Mouse (Mus musculus) embryonic facial prominence, embryonic 13.5 days (tissue): ENCODE data around the gene Rps11. TPM values are rescaled to one million over a fixed set of nuclear protein-coding genes. Genes with fewer than 3 reads are reported as not detected.
A peak's percentile ranks its signal among the peaks of the same experiment; 100 is the strongest.
"Not testable (repeated sequence)": the region's sequence is repeated elsewhere in the genome, so short reads cannot be mapped to it uniquely, and the experiment has no call there.

ENCODE experiments used
- ATAC-seq: fragments of 200-750 bp; cut with Nextera tagmentation; 2 replicates; pipeline ENCODE4 v1.8.0; 2017; ENCODE audit warnings: low read depth; ENCODE audit not compliant: insufficient number of reproducible peaks, insufficient read depth, low FRiP score, low TSS enrichment
- H3K27ac ChIP-seq: fragments of 300-500 bp; sonication (generic); 2 replicates; pipeline ENCODE4 v1.5.1; 2015; ENCODE audit warnings: moderate library complexity, mild to moderate bottlenecking, inconsistent platforms
- H3K27me3 ChIP-seq: fragments of 300-500 bp; sonication (generic); 2 replicates; pipeline ENCODE4 v1.6.1; 2015; ENCODE audit warnings: mild to moderate bottlenecking, inconsistent platforms
- H3K36me3 ChIP-seq: fragments of 300-500 bp; sonication (generic); 2 replicates; pipeline ENCODE4 v1.6.1; 2015; ENCODE audit warnings: mild to moderate bottlenecking, inconsistent platforms
- H3K4me1 ChIP-seq: fragments of 300-500 bp; sonication (generic); 2 replicates; pipeline ENCODE4 v1.6.1; 2015; ENCODE audit warnings: inconsistent platforms
- H3K4me2 ChIP-seq: fragments of 300-500 bp; sonication (generic); 2 replicates; pipeline ENCODE4 v1.6.1; 2015; ENCODE audit warnings: moderate library complexity, mild to moderate bottlenecking, inconsistent platforms
- H3K4me3 ChIP-seq: fragments of 300-500 bp; sonication (generic); 2 replicates; pipeline ENCODE4 v1.5.1; 2015; ENCODE audit warnings: mild to moderate bottlenecking, inconsistent platforms
- H3K9ac ChIP-seq: fragments of 300-500 bp; sonication (generic); 2 replicates; pipeline ENCODE4 v1.6.1; 2015; ENCODE audit warnings: mild to moderate bottlenecking, inconsistent platforms
- H3K9me3 ChIP-seq: fragments of 300-500 bp; sonication (generic); 2 replicates; pipeline ENCODE4 v1.6.1; 2016; ENCODE audit warnings: inconsistent platforms
- WGBS: fragments of 180-500 bp; shearing (Covaris S2); methylation state at CpG from one replicate; pipeline ENCODE4 v1.1.7; 2015; ENCODE audit warnings: mixed read lengths; 5-methylcytosine and 5-hydroxymethylcytosine counted together
- polyA plus RNA-seq: library from polyadenylated mRNA; unstranded; fragments of >200 nt; fragmentation: Nextera tagmentation; extraction: Ambion mirVana; gene quantifications from 2 replicates; pipeline ENCODE4 v1.2.1, GENCODE M21; 2015

Gene Rps11
- polyA plus RNA-seq = 1,651 and 1,760 TPM in 2 replicates

- H3K9ac ChIP-seq = peak within 1 kb of the TSS; percentile 99
- H3K9me3 ChIP-seq = no peaks in the 10 kb centered on the region
- H3K4me2 ChIP-seq = peak within 1 kb of the TSS; percentile 89
- peak within 1 kb of the TSS; percentile 92 for H3K27ac ChIP-seq
- H3K27me3 ChIP-seq = no peaks in the 10 kb centered on the region
- H3K4me1 ChIP-seq = peaks cover 55% of the 10 kb centered on the region
- peak; percentile 88 for ATAC-seq
- H3K4me3 ChIP-seq = peak within 1 kb of the TSS; percentile 96
- under 1% methylated on average over 59 of the region's 59 CpGs for WGBS
- peaks cover 65% of the 10 kb centered on the region for H3K36me3 ChIP-seq
Observed at GRCm38 (mm10) chr7:45124224-45125143, at the start of gene Rps11. Rps11 (minus strand) TSS chr7:45124439.

DNA sequence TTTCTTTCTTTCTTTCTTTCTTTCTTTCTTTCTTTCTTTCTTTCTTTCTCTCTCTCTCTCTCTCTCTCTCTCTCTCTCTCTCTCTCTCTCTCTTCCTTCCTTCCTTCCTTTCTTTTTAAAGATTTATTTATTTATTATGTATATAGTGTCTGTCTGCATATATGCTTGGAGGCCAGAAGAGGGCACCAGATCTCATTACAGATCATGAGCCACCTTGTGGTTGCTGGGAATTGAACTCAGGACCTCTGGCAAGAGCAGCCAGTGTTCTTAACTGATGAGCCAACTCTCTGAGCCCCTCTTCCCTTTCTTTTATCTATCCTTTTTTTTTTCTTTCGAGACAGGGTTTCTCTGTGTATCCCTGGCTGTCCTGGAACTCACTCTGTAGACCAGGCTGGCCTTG lies 49.5 kb upstream of the Rps11 start:
- WGBS = 67% methylated on average over 1 of the region's 1 CpGs

DNA sequence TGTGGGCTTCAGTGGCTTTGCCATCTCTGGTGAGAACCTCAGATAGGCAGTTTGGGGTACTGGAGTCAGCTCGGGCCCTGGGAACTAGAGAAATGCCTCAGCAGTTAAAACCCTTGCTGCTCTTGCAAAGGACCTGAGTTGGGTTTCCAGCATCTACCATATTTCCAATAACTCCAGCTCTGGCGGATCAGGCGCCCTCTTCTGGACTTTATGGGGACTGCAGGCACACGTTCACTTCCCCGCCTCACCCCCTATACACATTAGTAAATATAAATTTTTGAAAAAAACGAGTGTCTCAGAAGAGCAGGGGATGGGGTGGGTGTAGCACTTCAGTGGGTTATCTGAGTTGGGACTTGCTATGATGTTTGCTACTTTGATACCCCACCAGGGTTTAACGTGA lies 48.7 kb upstream of the Rps11 start:
- ATAC-seq = no peak
- H3K4me3 ChIP-seq = no peak overlapping the region
- WGBS = 56% methylated on average over 7 of the region's 7 CpGs

More for the DNA sequence above, 49.5 kb upstream of the Rps11 start:
- not testable (repeated sequence) for H3K36me3 ChIP-seq, H3K4me2 ChIP-seq, H3K4me3 ChIP-seq, H3K9ac ChIP-seq, ATAC-seq, H3K27ac ChIP-seq
- Histone ChIP-seq H3K27me3 (peaks cover 96% of the 10 kb centered on the region), H3K9me3 (peaks cover 16% of the 10 kb centered on the region), H3K4me1 (peaks cover 22% of the 10 kb centered on the region)

DNA sequence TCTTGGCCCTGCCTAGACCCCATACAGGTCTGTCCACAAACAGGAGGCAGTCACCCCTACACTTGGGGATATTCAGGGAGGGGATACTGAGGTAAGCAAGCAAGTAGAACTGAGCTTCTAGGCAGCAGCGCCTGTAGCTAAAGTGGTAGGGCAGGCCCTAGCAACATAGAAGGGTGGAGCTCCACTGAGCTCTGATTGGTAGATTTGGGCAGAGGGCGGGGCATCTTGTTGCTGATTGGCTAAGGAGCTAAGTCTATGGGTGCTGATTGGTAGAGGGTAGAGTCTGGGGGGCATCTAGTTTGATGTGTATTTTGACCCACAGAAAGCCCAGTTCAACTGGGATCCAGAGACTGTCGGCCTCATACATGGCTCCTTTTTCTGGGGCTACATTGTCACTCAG lies 45.3 kb upstream of the Rps11 start:
- H3K36me3 ChIP-seq = no peaks in the 10 kb centered on the region
- 87% methylated on average over 3 of the region's 3 CpGs for WGBS

More for the DNA sequence above, 48.7 kb upstream of the Rps11 start:
- peaks cover 25% of the 10 kb centered on the region for H3K4me1 ChIP-seq
- H3K36me3 ChIP-seq = no peaks in the 10 kb centered on the region
- peaks cover 96% of the 10 kb centered on the region for H3K27me3 ChIP-seq
- H3K27ac ChIP-seq = no peak overlapping the region
- H3K9me3 ChIP-seq = peaks cover 16% of the 10 kb centered on the region
- H3K4me2 ChIP-seq = no peak overlapping the region
- no peak overlapping the region for H3K9ac ChIP-seq

GRCm38 (mm10) chr7:45168656-45169055 lies 44.4 kb upstream of the Rps11 start:
- H3K4me3 ChIP-seq = no peak overlapping the region
- ATAC-seq = no peak
- 6% methylated on average over 24 of the region's 24 CpGs for WGBS

More for the DNA sequence above, 45.3 kb upstream of the Rps11 start:
- peaks cover 5% of the 10 kb centered on the region for H3K4me1 ChIP-seq
- H3K9me3 ChIP-seq = peaks cover 19% of the 10 kb centered on the region
- H3K27ac ChIP-seq = no peak overlapping the region
- no peak overlapping the region for H3K4me3 ChIP-seq
- peaks cover 96% of the 10 kb centered on the region for H3K27me3 ChIP-seq
- no peak overlapping the region for H3K4me2 ChIP-seq
- no peak for ATAC-seq
- no peak overlapping the region for H3K9ac ChIP-seq

DNA sequence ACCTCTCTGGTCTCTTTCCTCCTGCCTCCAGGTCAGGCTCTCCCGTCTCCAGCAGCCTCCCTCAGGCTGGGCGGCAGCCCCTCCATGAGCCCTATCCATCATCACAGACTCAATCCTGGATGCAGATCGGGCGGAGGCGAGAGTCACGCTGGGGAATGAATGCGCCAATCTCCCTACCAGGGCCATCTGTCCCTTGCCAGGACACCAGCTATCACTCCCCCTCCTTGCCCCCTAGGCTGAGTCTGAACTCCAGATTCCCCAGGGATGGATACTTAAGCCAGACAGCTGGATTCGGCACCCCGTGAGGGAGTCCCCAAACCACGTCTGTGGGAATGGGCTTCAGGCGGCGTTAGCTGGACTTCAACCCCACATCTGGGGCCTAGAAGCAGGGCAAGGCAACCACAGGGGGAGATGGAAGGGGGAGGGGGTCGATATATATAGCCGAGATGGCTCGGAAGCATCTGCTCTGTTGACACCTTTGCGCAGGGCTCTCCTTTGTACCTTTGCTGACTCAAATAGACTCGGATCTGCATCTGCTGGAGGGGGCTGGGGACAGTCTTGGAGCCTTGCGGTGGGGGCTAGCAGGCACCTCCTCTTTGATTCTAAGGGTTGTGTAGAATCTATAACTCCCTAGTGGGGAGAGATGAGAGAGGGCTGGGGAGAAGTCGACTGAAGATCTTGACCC lies 43.7 kb upstream of the Rps11 start:
- no peak for ATAC-seq
- Histone ChIP-seq H3K27me3 (peaks cover 98% of the 10 kb centered on the region), H3K4me1 (peaks cover 11% of the 10 kb centered on the region), H3K9ac (0 out of 2 replicates have a peak overlapping the region, but pooled peaks have one; percentile 3), H3K36me3 (no peaks in the 10 kb centered on the region), H3K4me2 (no peak overlapping the region), H3K4me3 (no peak overlapping the region), H3K27ac (no peak overlapping the region), H3K9me3 (peaks cover 19% of the 10 kb centered on the region)
- WGBS = 4% methylated on average over 19 of the region's 19 CpGs

More at GRCm38 (mm10) chr7:45168656-45169055, 44.4 kb upstream of the Rps11 start:
- H3K27ac ChIP-seq = no peak overlapping the region
- H3K27me3 ChIP-seq = peaks cover 96% of the 10 kb centered on the region
- H3K4me1 ChIP-seq = peaks cover 9% of the 10 kb centered on the region
- H3K9me3 ChIP-seq = peaks cover 19% of the 10 kb centered on the region
- H3K36me3 ChIP-seq = no peaks in the 10 kb centered on the region
- H3K4me2 ChIP-seq = no peak overlapping the region
- H3K9ac ChIP-seq = no peak overlapping the region

- Histone ChIP-seq H3K4me1 (peaks cover 16% of the 10 kb centered on the region), H3K27ac (no peak overlapping the region), H3K4me2 (no peak overlapping the region), H3K9ac (no peak overlapping the region), H3K36me3 (no peaks in the 10 kb centered on the region), H3K4me3 (no peak overlapping the region), H3K9me3 (peaks cover 19% of the 10 kb centered on the region), H3K27me3 (peaks cover 96% of the 10 kb centered on the region)
- no peak for ATAC-seq
- 26% methylated on average over 10 of the region's 10 CpGs for WGBS
Observed at GRCm38 (mm10) chr7:45166950-45167401, 42.7 kb upstream of the Rps11 start.

GRCm38 (mm10) chr7:45165701-45166100 lies 41.5 kb upstream of the Rps11 start:
- Histone ChIP-seq H3K36me3 (peaks cover 6% of the 10 kb centered on the region; the same call in 1 of the 2 replicates), H3K9ac (no peak overlapping the region), H3K27me3 (peaks cover 85% of the 10 kb centered on the region), H3K27ac (no peak overlapping the region), H3K9me3 (peaks cover 19% of the 10 kb centered on the region), H3K4me1 (peaks cover 16% of the 10 kb centered on the region), H3K4me3 (no peak overlapping the region), H3K4me2 (no peak overlapping the region)
- 40% methylated on average over 11 of the region's 11 CpGs for WGBS
- ATAC-seq = no peak

- no peak overlapping the region for H3K27ac ChIP-seq
- peaks cover 14% of the 10 kb centered on the region for H3K36me3 ChIP-seq
- no peak overlapping the region for H3K4me3 ChIP-seq
- peaks cover 16% of the 10 kb centered on the region for H3K4me1 ChIP-seq
- H3K27me3 ChIP-seq = peaks cover 76% of the 10 kb centered on the region
- WGBS = 66% methylated on average over 5 of the region's 5 CpGs
- H3K9ac ChIP-seq = no peak overlapping the region
- H3K4me2 ChIP-seq = no peak overlapping the region
- H3K9me3 ChIP-seq = peaks cover 12% of the 10 kb centered on the region
- ATAC-seq = no peak
Observed at GRCm38 (mm10) chr7:45164833-45165232, 40.6 kb upstream of the Rps11 start.

DNA sequence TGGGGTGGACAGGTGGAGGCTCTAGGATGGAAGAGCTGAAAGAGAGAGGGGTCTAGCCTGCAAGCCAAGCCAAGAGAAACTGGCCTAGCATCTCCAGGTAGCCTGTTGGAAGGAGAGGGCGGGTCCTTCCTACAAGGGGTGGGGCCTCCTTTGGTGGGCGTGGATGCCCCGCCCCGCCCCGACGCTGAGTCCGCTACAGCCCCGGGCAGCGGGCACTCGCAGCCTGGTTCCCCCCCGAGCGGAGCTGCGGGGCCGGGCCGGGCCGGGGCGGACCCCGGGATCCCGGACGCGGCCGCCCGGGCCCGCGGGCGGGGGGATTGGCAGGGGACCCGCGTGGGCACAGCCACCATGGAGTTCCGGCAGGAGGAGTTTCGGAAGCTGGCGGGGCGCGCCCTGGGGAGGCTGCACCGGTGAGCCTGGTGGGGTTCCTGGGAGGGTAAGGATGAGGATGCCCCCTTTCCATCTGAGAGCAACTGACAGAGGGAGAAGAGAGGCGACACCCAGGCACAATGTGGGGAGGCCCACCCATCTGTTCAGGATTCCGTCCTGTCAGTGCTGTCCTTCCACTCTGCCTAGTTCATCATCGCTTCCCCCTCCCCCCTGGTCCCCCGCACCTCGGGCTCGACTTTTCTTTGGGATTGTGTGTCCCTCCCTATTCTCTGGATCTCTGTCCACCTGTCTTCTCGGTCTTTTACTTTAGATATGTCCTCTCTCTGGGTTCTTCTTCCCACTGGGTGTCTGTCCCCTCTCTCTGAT lies 39.7 kb upstream of the Rps11 start, which contains the start of gene Slc17a7:
Gene Slc17a7, plus strand, starts transcription at position 215 of the 756 bp plus-strand sequence.
- H3K27me3 ChIP-seq = peaks cover 67% of the 10 kb centered on the region
- under 1% methylated on average over 40 of the region's 41 CpGs for WGBS
- ATAC-seq = no peak
- peak within 1 kb of the TSS; percentile 47 for H3K4me3 ChIP-seq
- H3K4me1 ChIP-seq = peaks cover 16% of the 10 kb centered on the region
- no peak within 1 kb of the TSS for H3K27ac ChIP-seq
- peak within 1 kb of the TSS; percentile 67 for H3K9ac ChIP-seq
- peak within 1 kb of the TSS; percentile 73 for H3K4me2 ChIP-seq
- peaks cover 3% of the 10 kb centered on the region; the same call in 1 of the 2 replicates for H3K9me3 ChIP-seq
- H3K36me3 ChIP-seq = peaks cover 23% of the 10 kb centered on the region
